Mouse (Mus musculus) midbrain, embryonic 11.5 days (tissue): ENCODE results near the gene BC049762. TPM values are rescaled to one million over a fixed set of nuclear protein-coding genes. Genes with fewer than 3 reads are reported as not detected.

ENCODE experiments used
- polyA plus RNA-seq: library from polyadenylated mRNA; unstranded; fragments of >200 nt; fragmentation: Nextera tagmentation; extraction: Ambion mirVana; gene quantifications from 2 replicates; pipeline ENCODE4 v1.2.1, GENCODE M21; 2014

Gene BC049762
- polyA plus RNA-seq, 1 experiment from 2014 or later, result 0.42 TPM

Other genes with a start within 250 kb of the BC049762 start
- not detected in 2 replicates for gene Olfr54, start 248.8 kb downstream of the BC049762 start, polyA plus RNA-seq
- gene Olfr1375, start 214.9 kb downstream of the BC049762 start, polyA plus RNA-seq, result not detected in 2 replicates
- 10.3 and 13.4 TPM in 2 replicates for gene Zfp354a, start 203.8 kb downstream of the BC049762 start, polyA plus RNA-seq
- not detected in 2 replicates for gene Gm12569, start 42.6 kb downstream of the BC049762 start, polyA plus RNA-seq
- gene Clk4, start 1.3 kb downstream of the BC049762 start, polyA plus RNA-seq, result 136 and 144 TPM in 2 replicates
- 10.7 and 11.1 TPM in 2 replicates for gene Col23a1, start 26.9 kb upstream of the BC049762 start, polyA plus RNA-seq